Comparison of ENCODE assay signal across 18 mouse cellular contexts in genomic region chr2:49335267-49335666, GRCm38 (mm10).
A peak's percentile ranks its signal among the peaks of the same experiment; 100 is the strongest.
DNase-seq lines count a peak whose midpoint lies in the region; ATAC-seq lines count a peak whose summit lies in the region.
"Had no signal": no experiment of that assay in that cellular context is flagged by ENCODE, and none has a peak within 500 bp of the region (broad histone marks: within the 10 kb centered on the region; RNA-seq: fewer than 3 reads in every experiment).

No protein-coding gene starts in this region.

- no peak for ATAC-seq in CD4-positive, CD25-positive, alpha-beta regulatory T cell, adult 4 months
- ATAC-seq in inflammation-experienced regulatory T-cells, adult 6 months, result peak; percentile 54
- ATAC-seq: activated CD4-positive, CD25-positive, alpha-beta regulatory T cell, adult 4 months; forebrain, embryonic 13.5 days; forebrain, embryonic 15.5 days; forebrain, postnatal 0 days had no signal

- DNase-seq in CD4-positive, CD25-positive, alpha-beta regulatory T cell, adult 2 months (ENCODE audit: low read depth, low spot score), result peak; percentile 10
- peak; percentile 33 for DNase-seq in CD4-positive helper T cell, adult 2 months (ENCODE audit: low read depth, low spot score)
- no peak for DNase-seq in frontal cortex, postnatal 36 days (ENCODE audit: low spot score in 2 of 2)
- DNase-seq: adrenal gland, adult 8-10 months; adrenal gland, postnatal 14 days; adrenal gland, postnatal 36 days; B cell, adult 2 months; cerebellum, adult 11-12 months; cerebellum, adult 2 months; cerebellum, adult 9-10 months; cerebellum, postnatal 10 days; cerebellum, postnatal 25 days; forebrain, postnatal 0 days had no signal

Comparison
In these comparisons a context has a peak if more than half of its experiments do, and no peak if none do; other contexts are left out.
1. DNase-seq: peak in CD4-positive, CD25-positive, alpha-beta regulatory T cell, adult 2 months (single experiment) and CD4-positive helper T cell, adult 2 months (single experiment); none in frontal cortex, postnatal 36 days (0 of 2).